Mouse (Mus musculus) neural tube, embryonic 13.5 days (tissue): ENCODE measurements around the gene Stmn1. TPM values are rescaled to one million over a fixed set of nuclear protein-coding genes. Genes with fewer than 3 reads are reported as not detected.
A peak's percentile ranks its signal among the peaks of the same experiment; 100 is the strongest.

Source experiments
- ATAC-seq: fragments of 200-750 bp; cut with Nextera tagmentation; 2 replicates; pipeline ENCODE4 v1.8.0; 2017; ENCODE audit warnings: low read depth, mild to moderate bottlenecking, moderate TSS enrichment, moderate library complexity
- H3K27ac ChIP-seq: fragments of 300-500 bp; sonication (generic); replicated peaks from 2 replicates; pipeline ENCODE4 v1.5.1; 2015; ENCODE audit warnings: moderate library complexity, mild to moderate bottlenecking, inconsistent platforms
- H3K27me3 ChIP-seq: fragments of 300-500 bp; sonication (generic); 2 replicates; pipeline ENCODE4 v1.6.1; 2015; ENCODE audit warnings: mild to moderate bottlenecking, inconsistent platforms
- H3K36me3 ChIP-seq: fragments of 300-500 bp; sonication (generic); 2 replicates; pipeline ENCODE4 v1.6.1; 2015; ENCODE audit warnings: mild to moderate bottlenecking, inconsistent platforms
- H3K4me1 ChIP-seq: fragments of 300-500 bp; sonication (generic); replicated peaks from 2 replicates; pipeline ENCODE4 v1.6.1; 2015; ENCODE audit warnings: inconsistent platforms
- H3K4me2 ChIP-seq: fragments of 300-500 bp; sonication (generic); 2 replicates; pipeline ENCODE4 v1.6.1; 2015; ENCODE audit warnings: inconsistent platforms, mild to moderate bottlenecking, moderate library complexity
- H3K4me3 ChIP-seq: fragments of 300-500 bp; sonication (generic); 2 replicates; pipeline ENCODE4 v1.5.1; 2015; ENCODE audit warnings: mild to moderate bottlenecking, inconsistent platforms
- H3K9ac ChIP-seq: fragments of 300-500 bp; sonication (generic); 2 replicates; pipeline ENCODE4 v1.6.1; 2015; ENCODE audit warnings: moderate library complexity, mild to moderate bottlenecking, inconsistent platforms
- H3K9me3 ChIP-seq: fragments of 300-500 bp; sonication (generic); 2 replicates; pipeline ENCODE4 v1.6.1; 2016; ENCODE audit warnings: inconsistent platforms
- WGBS: fragments of 180-500 bp; shearing (Covaris S2); methylation state at CpG from one replicate; pipeline ENCODE4 v1.1.7; 2015; 5-methylcytosine and 5-hydroxymethylcytosine counted together
- polyA plus RNA-seq: library from polyadenylated mRNA; unstranded; fragments of >200 nt; fragmentation: Nextera tagmentation; extraction: Ambion mirVana; gene quantifications from 2 replicates; pipeline ENCODE4 v1.2.1, GENCODE M21; 2015

Gene Stmn1
- polyA plus RNA-seq, 1 experiment from 2014 or later, result 6,118 TPM

DNA sequence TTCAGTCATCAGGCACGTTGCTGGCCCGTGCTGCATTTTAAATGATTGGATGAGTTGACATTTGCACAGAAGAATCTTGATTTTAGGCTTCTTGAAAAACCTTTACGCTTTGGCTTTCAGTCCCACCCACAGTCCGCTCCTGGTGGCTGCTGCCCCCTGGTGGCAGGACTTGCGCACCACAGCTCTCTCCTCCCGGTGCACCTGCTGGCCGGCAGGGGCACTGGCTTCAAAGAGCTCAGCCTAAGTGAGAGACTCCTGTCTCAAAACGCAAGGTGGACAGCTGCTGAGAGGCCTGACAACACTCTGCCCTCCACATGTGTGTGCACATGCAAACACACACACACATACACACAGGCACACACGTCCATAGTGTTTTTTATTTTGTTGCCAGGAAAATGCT is 9.9 kb downstream of the Stmn1 start:
- 8% methylated on average over 9 of the region's 9 CpGs for WGBS
- peak; percentile 48 for ATAC-seq
- peaks cover 38% of the 10 kb centered on the region for H3K36me3 ChIP-seq
- H3K4me1 ChIP-seq, result peaks cover 33% of the 10 kb centered on the region
- H3K9ac ChIP-seq, result no peak overlapping the region
- peaks cover 3% of the 10 kb centered on the region; the same call in 1 of the 2 replicates for H3K27me3 ChIP-seq
- H3K4me2 ChIP-seq, result no peak overlapping the region
- no peak overlapping the region for H3K4me3 ChIP-seq
- H3K9me3 ChIP-seq, result no peaks in the 10 kb centered on the region
- H3K27ac ChIP-seq, result peak overlapping the region; percentile 86; the same call in 1 of the 2 replicates

DNA sequence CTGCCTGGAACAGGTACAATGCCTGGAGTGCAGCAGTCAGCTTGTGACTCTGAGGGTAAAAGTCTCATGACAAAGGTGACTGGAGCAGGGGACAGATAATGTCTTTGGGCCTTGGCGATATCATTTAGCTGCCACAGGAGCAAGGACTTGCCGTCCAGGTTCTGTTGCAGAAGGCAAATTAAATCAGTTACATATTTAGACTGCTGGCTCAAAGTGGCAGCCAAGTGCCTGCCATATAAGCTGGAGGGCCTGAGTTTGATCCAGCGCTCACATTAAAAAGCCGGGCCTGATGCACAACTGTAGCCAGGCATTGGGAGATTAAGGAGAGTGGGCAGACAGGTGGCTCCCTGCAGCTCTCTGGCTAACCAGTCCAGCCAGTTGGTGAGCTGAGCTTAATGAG is 11.7 kb downstream of the Stmn1 start:
- Histone ChIP-seq H3K27me3 (peaks cover 3% of the 10 kb centered on the region; the same call in 1 of the 2 replicates), H3K4me3 (no peak overlapping the region), H3K4me2 (no peak overlapping the region), H3K4me1 (peaks cover 19% of the 10 kb centered on the region), H3K36me3 (peaks cover 24% of the 10 kb centered on the region), H3K9ac (no peak overlapping the region), H3K27ac (no peak overlapping the region), H3K9me3 (no peaks in the 10 kb centered on the region)
- WGBS, result 85% methylated on average over 4 of the region's 4 CpGs
- ATAC-seq, result no peak

DNA sequence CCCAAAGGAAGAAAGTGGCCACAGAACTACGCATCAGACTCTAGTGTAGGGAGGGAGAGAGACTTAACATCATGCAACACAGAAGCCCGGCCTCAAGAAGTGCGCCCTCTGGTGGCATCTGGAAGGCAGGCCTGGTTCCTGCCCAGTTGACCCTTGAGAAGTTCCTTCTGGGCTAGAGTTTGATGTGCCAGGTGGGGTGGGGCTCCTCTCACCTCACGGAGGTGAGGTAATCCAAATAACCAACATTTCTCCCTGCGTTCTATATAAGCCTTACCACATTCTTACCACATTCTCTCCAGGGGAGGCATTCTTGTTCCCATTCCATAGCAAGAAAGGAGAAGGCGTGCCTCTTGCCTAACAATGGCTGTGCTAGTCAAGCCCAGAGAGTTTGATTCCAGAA is 12.7 kb downstream of the Stmn1 start:
- Histone ChIP-seq H3K4me2 (no peak overlapping the region), H3K9me3 (no peaks in the 10 kb centered on the region), H3K4me3 (no peak overlapping the region), H3K4me1 (peaks cover 10% of the 10 kb centered on the region), H3K27me3 (peaks cover 3% of the 10 kb centered on the region; the same call in 1 of the 2 replicates), H3K27ac (no peak overlapping the region), H3K9ac (no peak overlapping the region), H3K36me3 (peaks cover 13% of the 10 kb centered on the region)
- WGBS, result 22% methylated on average over 6 of the region's 6 CpGs
- no peak for ATAC-seq

DNA sequence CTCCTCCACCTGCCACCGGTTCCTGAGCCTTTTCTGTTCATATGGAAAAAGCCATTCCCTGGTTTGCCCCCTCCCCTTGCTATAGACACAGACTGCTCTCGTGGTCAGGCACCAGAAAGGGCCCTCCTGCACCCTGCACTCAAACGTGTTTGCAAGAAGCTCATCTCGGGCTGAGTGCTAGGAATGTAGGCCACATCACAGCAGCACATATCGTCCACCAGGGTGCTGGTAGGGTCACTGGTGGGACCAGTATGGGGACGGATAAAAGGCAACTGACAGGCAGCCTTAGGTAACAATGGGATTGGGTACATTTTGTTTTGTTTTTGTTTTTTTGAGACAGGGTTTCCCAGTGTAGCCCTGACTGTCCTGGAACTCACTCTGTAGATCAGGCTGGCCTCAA is 13.2 kb downstream of the Stmn1 start:
- WGBS, result 62% methylated on average over 6 of the region's 6 CpGs
- H3K36me3 ChIP-seq, result peaks cover 9% of the 10 kb centered on the region
- no peak overlapping the region for H3K9ac ChIP-seq
- H3K27me3 ChIP-seq, result peaks cover 3% of the 10 kb centered on the region; the same call in 1 of the 2 replicates
- H3K4me1 ChIP-seq, result peaks cover 10% of the 10 kb centered on the region
- H3K9me3 ChIP-seq, result no peaks in the 10 kb centered on the region
- no peak for ATAC-seq
- H3K4me2 ChIP-seq, result no peak overlapping the region
- no peak overlapping the region for H3K27ac ChIP-seq
- H3K4me3 ChIP-seq, result no peak overlapping the region

- no peak for ATAC-seq
- no peaks in the 10 kb centered on the region for H3K36me3 ChIP-seq
- peaks cover 3% of the 10 kb centered on the region; the same call in 1 of the 2 replicates for H3K27me3 ChIP-seq
- WGBS, result 82% methylated on average over 8 of the region's 8 CpGs
- H3K4me1 ChIP-seq, result peaks cover 10% of the 10 kb centered on the region
- no peak overlapping the region for H3K9ac ChIP-seq
- H3K9me3 ChIP-seq, result no peaks in the 10 kb centered on the region
- H3K27ac ChIP-seq, result no peak overlapping the region
- H3K4me2 ChIP-seq, result no peak overlapping the region
- no peak overlapping the region for H3K4me3 ChIP-seq
Measured at GRCm38 (mm10) chr4:134482442-134482841, 14.3 kb downstream of the Stmn1 start.

DNA sequence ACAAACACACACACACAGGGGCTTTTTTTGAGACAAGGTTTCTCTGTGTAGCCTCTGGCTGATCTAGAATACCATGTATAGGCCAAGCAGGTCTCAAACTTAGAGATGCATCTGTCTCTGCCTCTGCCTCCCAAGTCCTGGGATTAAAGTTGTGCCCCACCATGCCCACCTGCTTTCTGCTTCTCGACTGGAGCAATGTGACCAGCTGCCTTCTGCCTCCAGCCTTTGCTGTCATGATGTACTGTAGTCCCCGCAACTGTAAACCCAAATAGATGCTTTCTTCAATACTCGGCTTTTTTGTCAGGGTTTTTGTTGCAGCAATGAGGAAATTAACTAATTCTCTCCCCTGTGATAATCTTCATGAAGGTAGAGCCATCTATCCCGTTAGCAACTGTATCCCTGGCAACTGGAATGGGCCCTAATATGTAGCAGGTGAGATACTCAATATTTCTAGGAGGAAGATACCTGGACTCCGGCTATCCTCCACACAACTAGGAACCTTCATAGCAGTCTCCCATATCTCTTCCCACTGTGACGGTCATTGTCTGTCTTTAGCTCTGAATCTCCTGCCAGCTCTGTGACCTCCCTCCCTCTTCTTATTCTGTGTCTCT is 15.1 kb downstream of the Stmn1 start:
- peaks cover 4% of the 10 kb centered on the region; the same call in 1 of the 2 replicates for H3K4me1 ChIP-seq
- no peaks in the 10 kb centered on the region for H3K9me3 ChIP-seq
- H3K4me2 ChIP-seq, result no peak overlapping the region
- H3K4me3 ChIP-seq, result no peak overlapping the region
- peaks cover 3% of the 10 kb centered on the region; the same call in 1 of the 2 replicates for H3K27me3 ChIP-seq
- WGBS, result 69% methylated on average over 6 of the region's 6 CpGs
- H3K27ac ChIP-seq, result no peak overlapping the region
- no peak for ATAC-seq
- H3K9ac ChIP-seq, result no peak overlapping the region
- no peaks in the 10 kb centered on the region for H3K36me3 ChIP-seq

DNA sequence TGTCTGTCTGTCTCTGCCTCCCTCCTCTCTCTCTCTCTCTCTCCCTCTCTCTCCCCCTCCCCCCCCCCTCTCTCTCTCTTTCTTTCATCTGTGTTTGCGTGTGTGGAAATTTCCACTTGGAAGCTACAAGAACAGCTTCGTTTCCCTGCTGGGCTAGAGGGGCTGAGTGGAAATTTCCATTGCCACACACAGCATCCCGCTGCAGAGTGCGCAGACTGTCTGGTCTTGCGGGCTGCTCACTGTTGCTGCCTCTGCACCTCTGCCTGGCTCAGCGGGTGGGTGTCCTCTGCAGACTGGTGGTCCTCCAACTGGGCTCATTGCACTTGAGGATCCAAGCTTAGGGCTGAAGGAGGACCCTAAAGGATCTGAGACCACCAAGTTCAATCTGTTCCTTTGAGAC is 15.6 kb downstream of the Stmn1 start:
- Histone ChIP-seq H3K27me3 (peaks cover 3% of the 10 kb centered on the region; the same call in 1 of the 2 replicates), H3K36me3 (no peaks in the 10 kb centered on the region), H3K4me1 (no peaks in the 10 kb centered on the region), H3K4me2 (no peak overlapping the region), H3K9ac (no peak overlapping the region), H3K27ac (no peak overlapping the region), H3K4me3 (no peak overlapping the region), H3K9me3 (no peaks in the 10 kb centered on the region)
- ATAC-seq, result no peak
- WGBS, result 47% methylated on average over 6 of the region's 6 CpGs

DNA sequence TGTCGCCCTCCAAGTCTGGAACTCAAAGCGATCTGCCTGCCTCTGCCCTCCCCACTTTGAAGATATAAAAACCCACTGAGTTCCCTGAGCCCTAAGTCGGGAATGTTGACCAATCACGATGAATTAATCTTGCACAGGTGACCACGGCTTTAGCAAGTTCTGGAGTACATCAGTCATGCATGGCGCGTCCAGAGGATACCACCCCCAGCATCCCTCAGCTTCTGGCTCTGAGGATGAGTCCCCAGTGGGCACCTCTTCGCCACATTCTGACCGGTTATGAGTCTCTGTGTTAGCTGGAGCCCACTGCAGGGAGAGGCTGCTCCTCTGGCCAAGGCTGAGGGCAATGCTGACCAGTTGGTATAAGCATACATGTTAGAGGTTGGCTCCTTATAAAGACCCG is 16.1 kb downstream of the Stmn1 start:
- H3K9me3 ChIP-seq, result no peaks in the 10 kb centered on the region
- H3K4me2 ChIP-seq, result no peak overlapping the region
- no peak overlapping the region for H3K27ac ChIP-seq
- 87% methylated on average over 10 of the region's 10 CpGs for WGBS
- no peak for ATAC-seq
- no peak overlapping the region for H3K9ac ChIP-seq
- no peak overlapping the region for H3K4me3 ChIP-seq
- no peaks in the 10 kb centered on the region for H3K36me3 ChIP-seq
- no peaks in the 10 kb centered on the region for H3K4me1 ChIP-seq
- H3K27me3 ChIP-seq, result peaks cover 3% of the 10 kb centered on the region; the same call in 1 of the 2 replicates

GRCm38 (mm10) chr4:134485151-134485900 is 17.2 kb downstream of the Stmn1 start:
- Histone ChIP-seq H3K27me3 (peaks cover 3% of the 10 kb centered on the region; the same call in 1 of the 2 replicates), H3K27ac (no peak overlapping the region), H3K4me2 (no peak overlapping the region), H3K4me1 (no peaks in the 10 kb centered on the region), H3K9ac (no peak overlapping the region), H3K9me3 (no peaks in the 10 kb centered on the region), H3K36me3 (no peaks in the 10 kb centered on the region), H3K4me3 (no peak overlapping the region)
- no peak for ATAC-seq
- 86% methylated on average over 5 of the region's 5 CpGs for WGBS

- no peak overlapping the region for H3K4me2 ChIP-seq
- no peak overlapping the region for H3K4me3 ChIP-seq
- H3K4me1 ChIP-seq, result no peaks in the 10 kb centered on the region
- no peaks in the 10 kb centered on the region for H3K9me3 ChIP-seq
- no peaks in the 10 kb centered on the region for H3K27me3 ChIP-seq
- 86% methylated on average over 5 of the region's 5 CpGs for WGBS
- H3K9ac ChIP-seq, result no peak overlapping the region
- no peak overlapping the region for H3K27ac ChIP-seq
- ATAC-seq, result no peak
- no peaks in the 10 kb centered on the region for H3K36me3 ChIP-seq
Measured at GRCm38 (mm10) chr4:134488211-134488610, 20.1 kb downstream of the Stmn1 start.

GRCm38 (mm10) chr4:134489986-134490665 is 22.0 kb downstream of the Stmn1 start:
- Histone ChIP-seq H3K9me3 (no peaks in the 10 kb centered on the region), H3K4me2 (no peak overlapping the region), H3K4me1 (peaks cover 5% of the 10 kb centered on the region; the same call in 1 of the 2 replicates), H3K27me3 (no peaks in the 10 kb centered on the region), H3K9ac (no peak overlapping the region), H3K36me3 (no peaks in the 10 kb centered on the region), H3K4me3 (no peak overlapping the region), H3K27ac (no peak overlapping the region)
- WGBS, result 90% methylated on average over 11 of the region's 11 CpGs
- no peak for ATAC-seq

- 71% methylated on average over 6 of the region's 6 CpGs for WGBS
- H3K4me1 ChIP-seq, result peaks cover 19% of the 10 kb centered on the region
- no peaks in the 10 kb centered on the region for H3K36me3 ChIP-seq
- H3K9ac ChIP-seq, result no peak overlapping the region
- no peak overlapping the region for H3K4me2 ChIP-seq
- no peak overlapping the region for H3K4me3 ChIP-seq
- H3K27me3 ChIP-seq, result no peaks in the 10 kb centered on the region
- no peaks in the 10 kb centered on the region for H3K9me3 ChIP-seq
- H3K27ac ChIP-seq, result no peak overlapping the region
- no peak for ATAC-seq
Measured at GRCm38 (mm10) chr4:134491716-134492115, 23.6 kb downstream of the Stmn1 start.
